Mouse (Mus musculus): Measurements from ENCODE around the gene Htt.

DNA sequence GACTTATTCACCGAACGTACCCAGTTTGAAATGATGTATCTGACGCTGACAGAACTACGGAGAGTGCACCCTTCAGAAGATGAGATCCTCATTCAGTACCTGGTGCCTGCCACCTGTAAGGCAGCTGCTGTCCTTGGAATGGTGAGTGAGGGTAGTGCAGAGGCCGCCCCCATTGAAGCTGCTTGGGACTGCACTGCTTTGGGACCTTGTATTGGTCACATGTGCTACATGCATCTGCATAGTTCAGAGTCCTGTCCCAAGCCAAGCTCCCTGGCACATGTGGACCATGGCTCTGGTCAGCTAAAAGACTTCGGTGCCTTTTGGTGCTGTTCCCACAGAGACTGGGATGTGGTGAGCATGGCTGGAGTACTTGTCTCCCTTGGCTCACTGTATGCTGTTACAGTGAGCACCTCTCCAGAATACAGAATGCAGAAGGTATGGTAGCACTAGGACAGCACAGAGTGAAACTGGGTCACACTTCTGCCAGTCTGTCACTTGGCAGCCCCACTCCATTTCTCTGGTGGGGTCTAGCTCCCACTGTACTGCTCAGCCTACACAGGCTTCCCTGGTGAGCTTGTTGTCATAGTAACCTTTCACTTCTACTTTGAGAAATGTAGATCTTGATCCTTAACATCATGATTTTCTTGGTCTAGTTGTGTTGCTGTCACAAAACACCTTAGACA, 138.4 kb downstream of the Htt start:
- TF ChIP-seq POLR2A (IDR thresholded peaks at IDR 0.05; ENCODE audit: low read depth, low read length) (no peak), CTCF (conservative IDR thresholded peaks at IDR 0.05; ENCODE audit: insufficient read depth, insufficient read length, low read depth, low read length) (no peak)

All from kidney, adult 2 months (tissue).